Mouse (Mus musculus) monocyte, adult 2 months (primary cell): ENCODE data around the gene Gm9573.

Experiments
- DNase-seq, 2 experiments: peaks; one replicate each; pipeline ENCODE4 v3.0.0; 2022; ENCODE audit warnings: low spot score in 2 of 2, low read depth in 1 of 2

The Gm9573 gene

DNA sequence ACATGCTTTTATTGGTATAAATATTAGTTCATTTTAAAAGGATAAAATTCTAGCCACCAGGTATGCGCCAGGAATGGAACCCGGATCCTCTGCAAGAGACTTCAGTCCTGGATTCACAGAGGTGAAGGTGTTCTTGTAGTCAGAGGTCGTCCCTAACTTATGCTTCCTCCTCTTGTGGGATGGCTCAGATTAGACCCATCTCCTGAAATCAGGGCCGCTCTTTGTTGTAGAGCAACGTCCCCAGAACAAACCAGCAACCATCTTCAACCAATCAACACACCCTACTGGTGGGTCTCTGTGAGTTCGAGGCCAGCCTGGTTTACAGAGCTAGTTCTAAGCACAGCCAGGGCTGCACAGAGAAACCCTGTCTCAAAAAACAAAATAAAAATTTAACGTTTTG, 32.0 kb downstream of the Gm9573 start:
- DNase-seq, result no peak

DNA sequence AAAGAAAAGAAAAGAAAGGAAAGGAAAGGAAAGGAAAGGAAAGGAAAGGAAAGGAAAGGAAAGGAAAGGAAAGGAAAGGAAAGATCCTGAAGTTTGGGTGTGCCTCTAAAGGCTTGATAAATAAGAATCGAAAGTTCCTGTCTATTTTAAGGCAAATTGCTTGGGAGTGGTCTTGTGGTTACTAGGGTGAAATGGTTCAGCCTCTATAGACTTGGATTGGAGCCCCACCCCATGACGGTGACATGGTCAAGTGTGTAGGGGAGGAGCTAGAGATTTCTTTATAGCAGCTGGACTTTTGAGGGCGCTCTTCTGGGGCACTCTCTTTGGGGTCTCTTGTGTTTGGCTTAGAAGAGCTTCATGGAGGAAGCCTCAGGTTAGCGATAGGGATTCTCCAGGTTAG, 32.7 kb downstream of the Gm9573 start:
- DNase-seq, result no peak

DNA sequence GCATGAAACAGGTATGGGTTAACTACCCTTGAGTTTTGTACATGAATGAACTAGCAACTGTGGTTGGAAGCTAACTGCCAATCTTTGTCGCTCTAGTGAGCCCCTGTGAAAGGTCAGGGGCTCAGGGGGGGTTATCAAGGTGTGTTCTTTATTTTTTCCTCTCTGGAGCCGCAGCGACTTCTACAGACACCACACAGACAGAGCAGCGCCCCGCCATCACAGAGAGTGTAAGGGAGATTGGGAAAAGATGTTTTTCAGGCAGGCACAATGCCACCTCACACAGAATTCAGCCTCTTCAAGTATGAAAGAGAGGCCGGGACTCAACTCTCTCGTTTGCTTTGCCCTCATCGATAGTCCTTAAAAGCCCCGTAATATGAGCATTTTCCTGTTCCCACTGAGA, 34.3 kb downstream of the Gm9573 start:
- no peak for DNase-seq

DNA sequence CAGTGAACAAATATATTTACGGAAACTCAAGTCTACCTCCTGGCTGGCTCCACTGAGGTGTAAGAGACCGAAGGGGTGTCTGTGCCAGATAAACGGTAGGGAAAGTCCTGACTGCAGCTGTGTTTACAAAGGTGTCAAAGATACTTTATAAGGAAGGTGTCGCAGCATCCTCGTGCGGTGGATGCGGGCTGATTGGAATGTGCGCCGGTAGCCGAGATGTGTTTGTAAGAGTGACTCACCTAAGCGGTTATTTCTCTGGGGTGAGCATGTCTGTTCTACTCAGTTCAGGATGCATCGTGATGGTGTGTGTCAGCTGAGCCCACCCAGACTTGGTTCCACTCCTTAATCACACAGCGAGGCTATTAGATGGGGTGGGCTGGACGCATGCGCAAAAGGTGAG, 34.7 kb downstream of the Gm9573 start:
- DNase-seq, result no peak

DNA sequence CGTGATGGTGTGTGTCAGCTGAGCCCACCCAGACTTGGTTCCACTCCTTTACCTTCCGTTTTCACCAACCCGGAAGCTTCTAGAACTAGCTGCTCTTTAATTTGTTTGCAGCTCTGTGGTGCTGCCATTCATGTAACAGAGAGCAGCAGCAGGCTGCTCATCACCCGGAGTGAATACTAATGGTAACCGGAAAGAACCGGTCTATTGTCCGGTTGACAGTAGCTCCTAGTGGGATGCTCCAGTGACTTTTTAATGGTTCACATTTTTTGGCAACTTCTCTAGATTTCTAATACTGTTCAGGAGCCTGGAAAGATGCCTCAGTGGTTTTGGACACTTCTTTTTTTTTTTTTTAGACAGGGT, 35.2 kb downstream of the Gm9573 start:
- DNase-seq, result no peak

DNA sequence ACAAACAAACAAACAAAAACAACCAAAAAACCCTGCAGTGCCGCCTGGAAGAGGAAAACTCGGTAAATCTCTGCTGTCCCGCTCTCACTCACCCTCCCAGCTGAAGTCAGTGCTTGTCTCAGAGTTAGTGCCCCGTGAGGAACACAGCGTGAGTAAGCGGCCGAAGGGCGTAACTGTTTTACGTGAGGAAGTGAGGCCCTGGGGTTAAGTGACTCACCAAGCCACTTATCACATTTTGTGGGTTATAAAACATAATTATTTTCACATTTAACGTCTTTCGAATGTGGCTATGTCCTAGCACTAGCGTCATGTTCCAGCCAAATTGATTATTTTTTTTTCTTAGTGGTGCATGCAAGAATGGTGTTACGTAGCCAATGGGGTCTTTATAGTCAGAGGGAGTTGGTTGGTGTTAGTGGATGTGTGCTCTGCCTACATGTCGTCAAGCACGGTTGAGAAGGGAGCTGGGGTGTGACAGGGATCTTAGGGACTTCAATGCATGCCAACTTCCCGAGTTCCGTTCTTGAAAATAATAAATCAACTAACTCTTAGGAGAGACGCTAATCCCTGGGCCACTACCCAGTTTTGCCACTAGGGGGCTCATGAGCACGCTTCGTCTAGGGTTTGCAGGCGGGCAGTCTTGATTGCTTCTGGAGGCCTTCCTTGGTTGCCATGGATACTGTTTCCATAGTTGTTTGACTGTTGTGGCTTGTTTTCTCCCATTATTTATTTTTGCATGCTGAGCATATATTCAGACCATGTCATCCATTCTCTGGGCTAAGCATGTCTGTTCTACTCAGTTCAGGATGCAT, 35.8 kb downstream of the Gm9573 start:
- DNase-seq, result peak; percentile 59 to 60

DNA sequence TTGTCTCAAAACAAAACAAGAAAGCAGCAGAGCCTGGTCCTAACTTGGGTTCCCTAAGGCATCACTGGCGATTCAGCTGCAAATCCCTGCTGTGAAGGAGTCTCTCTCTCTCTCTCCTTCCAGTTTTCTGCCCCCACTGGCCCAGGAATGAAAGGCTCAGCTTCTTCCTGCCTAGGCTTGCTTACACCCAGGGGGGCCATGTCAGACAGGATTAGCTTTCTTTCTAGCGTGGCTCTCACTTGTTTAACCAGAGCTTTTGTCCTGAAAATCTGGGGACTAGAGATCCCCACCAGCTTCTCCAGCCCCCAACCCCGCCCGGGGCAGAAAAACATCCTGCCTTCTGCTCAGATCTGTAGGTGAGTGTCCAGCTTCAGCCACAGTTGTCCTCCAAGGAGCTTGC, 38.0 kb downstream of the Gm9573 start:
- no peak for DNase-seq

DNA sequence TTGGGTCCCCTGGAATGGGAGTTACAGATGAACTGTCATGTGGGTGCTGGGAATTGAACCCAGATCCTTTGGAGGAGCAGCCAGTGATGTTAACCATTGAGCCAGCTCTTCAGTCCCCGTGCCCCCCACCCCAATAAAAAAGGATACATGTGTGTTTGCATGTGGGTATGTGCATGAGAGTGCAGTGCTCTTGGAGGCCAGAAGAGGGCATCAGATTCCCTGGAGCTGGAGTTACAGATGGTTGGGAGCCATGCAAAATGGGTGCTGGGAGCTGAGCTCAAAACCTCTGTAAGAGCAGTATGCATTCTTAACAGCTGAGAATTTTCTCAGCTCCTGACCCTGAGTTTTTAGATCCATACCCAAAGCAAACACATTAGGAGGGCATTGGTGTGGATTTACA, 39.1 kb downstream of the Gm9573 start:
- no peak for DNase-seq

DNA sequence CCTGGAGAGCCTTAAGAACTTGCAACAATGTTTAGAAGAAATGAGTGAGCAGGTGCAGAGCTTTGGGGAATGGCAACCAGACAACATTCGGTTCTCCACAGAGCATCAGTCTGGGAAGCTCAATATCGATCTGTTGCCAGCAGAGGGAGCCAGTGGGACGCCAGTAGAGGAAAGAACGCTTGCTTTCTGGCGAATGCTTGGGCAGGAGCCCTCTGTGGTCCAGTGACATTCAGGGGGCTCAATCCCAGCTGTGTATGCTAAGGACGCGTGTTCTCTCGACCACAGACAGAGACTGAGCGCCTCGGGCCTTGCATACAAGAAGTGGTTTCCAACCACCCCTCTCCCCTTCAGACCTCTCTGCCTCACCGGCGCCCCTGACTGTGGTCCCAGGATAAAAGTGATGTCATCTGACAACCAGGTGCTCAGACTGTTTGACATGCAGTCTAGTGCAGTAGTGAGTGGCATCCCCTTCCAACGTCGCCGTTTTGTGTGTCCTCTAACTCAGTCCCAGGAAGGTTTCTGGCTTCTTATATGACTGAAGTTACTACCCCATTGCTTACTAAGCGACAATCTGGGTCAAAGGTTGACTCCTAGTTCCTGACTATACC, 42.0 kb downstream of the Gm9573 start:
- peak; percentile 26 to 63 for DNase-seq

DNA sequence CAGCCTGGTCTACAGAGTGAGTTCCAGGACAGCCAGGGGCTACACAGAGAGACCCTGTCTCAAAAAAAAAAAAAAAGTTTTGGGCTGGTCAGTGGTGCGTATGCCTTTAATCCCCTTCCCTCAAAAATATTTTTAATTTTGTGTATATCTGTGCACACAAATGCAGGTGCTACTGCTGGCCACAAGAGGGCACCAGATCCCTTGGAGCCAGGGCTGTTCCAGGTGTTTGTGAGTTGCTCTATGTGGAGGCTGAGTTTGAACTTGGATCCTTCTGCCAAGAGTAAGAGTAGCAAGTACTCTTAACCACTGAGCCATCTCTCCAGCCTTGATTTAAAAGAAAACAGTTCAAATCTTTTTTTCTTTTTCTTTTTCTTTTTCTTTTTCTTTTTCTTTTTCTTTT, 43.5 kb downstream of the Gm9573 start:
- DNase-seq, result no peak

DNA sequence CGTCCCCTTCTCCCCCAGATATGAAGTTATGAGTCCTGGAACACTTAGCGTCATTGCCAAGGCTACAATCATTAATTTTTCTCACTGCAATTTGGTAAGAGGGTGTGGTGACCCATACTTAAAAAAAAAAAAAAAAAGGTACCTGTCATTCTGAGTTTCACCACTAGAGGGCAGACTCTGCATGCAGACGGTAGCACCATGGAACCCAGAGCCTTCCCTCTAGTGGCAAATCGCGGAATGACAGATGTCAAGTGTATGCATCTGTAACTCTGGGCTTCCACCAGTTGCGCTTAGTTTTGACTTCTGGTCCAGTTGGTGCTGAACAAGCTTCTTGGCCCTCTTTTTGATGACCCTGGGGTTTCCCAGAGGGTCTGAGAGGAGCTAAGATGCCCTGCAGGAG, 48.2 kb downstream of the Gm9573 start:
- DNase-seq, result peak; percentile 46 to 65

DNA sequence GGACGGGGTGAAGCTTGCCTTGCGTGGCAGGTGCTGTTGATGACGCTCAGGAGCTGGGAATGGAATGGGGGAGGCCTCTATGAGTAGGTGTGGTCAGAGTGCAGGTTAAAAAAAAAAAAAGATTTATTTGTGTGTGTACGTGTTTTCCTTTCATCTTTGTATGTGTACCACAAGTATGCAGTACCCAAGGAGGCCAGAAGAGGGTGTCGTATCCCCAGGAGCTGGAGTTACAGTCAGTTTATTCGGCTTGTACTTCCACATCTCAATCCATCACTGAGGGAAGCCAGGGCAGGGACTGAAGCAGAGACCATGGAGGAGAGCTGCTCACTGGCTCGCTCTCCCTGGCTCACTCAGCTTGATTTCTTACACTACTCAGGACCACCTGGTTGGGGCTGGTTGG, 55.0 kb downstream of the Gm9573 start:
- DNase-seq, result no peak

DNA sequence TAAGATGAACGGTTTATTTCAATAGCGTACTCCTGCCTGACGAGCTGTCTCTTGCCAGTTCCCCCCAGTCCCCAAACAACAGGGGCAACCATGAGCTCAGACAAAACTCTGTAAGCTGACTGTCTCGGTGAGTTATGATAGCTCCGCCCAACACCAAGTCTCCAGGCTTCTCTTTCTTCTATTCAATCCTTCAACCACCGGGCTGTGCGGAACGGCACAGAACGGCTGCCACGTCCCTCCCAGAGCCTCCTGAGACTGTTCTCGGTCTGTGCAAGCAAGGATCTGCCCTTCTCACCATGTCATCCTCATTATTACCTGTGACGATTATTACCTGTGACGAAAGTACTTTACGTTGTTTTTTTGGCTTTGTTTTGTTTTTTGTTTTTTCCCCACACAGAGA, 55.6 kb downstream of the Gm9573 start:
- no peak for DNase-seq

DNA sequence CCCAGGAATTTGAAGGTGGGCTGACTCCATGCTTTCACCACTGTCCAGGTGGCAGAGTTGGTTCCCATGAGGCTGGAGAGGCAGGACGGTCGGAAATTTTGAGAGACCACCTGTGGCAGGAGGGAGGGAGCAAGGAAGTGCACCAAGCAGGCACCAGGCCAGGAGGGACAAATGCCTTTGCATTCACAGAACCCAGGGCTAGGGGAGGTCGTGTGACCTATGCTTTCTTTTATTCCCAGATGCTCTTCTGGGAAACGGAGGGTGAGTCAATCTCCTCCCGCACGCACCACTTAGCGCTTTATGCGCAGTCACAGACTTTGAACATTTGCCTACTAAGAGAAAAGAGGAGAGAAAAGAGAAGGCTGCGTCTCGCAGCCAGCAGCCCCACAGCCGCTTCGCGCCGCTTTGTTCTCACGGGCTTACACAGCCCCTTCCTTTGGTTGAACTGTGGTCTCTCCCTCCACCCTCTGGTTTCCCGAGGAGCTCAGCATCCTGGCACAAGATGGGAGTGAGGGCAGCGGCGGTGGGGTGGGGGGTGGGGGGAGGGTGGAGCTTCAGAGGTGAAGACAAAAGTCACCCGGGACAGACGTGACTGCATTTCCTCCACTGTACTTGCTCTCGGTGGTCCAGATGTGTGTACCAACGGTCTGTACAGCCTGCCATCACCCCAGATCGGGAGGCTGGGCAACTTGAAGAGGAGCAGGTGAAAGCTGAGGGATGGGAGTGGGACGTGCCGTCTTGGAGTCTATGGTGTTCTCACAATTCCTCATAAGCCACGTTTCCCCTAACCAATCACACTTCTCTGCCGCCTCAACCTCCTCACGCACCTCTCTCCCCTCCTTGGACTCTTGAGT, 57.1 kb downstream of the Gm9573 start:
- no peak for DNase-seq
